8 mouse cellular contexts compared by ENCODE assay signal in genomic region chr9:55541681-55542365, GRCm38 (mm10). TPM values are rescaled to one million over a fixed set of nuclear protein-coding genes. Genes with fewer than 3 reads are reported as not detected.
A peak's percentile ranks its signal among the peaks of the same experiment; 100 is the strongest.
DNase-seq lines count a peak whose midpoint lies in the region; ATAC-seq and TF ChIP-seq lines count a peak whose summit lies in the region.

No protein-coding gene starts in this region.

- WGBS in lung, embryonic 14.5 days = under 1% methylated on average over 59 of the region's 59 CpGs
- 1% methylated on average over 59 of the region's 59 CpGs for WGBS in forebrain, embryonic 15.5 days
- under 1% methylated on average over 58 of the region's 59 CpGs for WGBS in intestine, embryonic 15.5 days
- under 1% methylated on average over 59 of the region's 59 CpGs for WGBS in lung, embryonic 16.5 days
- 1% methylated on average over 59 of the region's 59 CpGs for WGBS in stomach, embryonic 16.5 days

- no peak for TF ChIP-seq CTCF in lung, embryonic 14.5 days (IDR thresholded peaks at IDR 0.05; ENCODE audit: low read depth)

- DNase-seq in lung, embryonic 14.5 days = peak; percentile 47
- no peak for DNase-seq in lung, postnatal 14 days
- DNase-seq in adrenal gland, postnatal 25 days = no peak

- peaks cover 88% of the 10 kb centered on the region for H3K27me3 ChIP-seq in lung, embryonic 14.5 days (ENCODE audit: insufficient read depth, low read length)
- H3K27me3 ChIP-seq in forebrain, embryonic 15.5 days = peaks cover 78% of the 10 kb centered on the region
- H3K27me3 ChIP-seq in intestine, embryonic 15.5 days (replicated peaks) = peaks cover 66% of the 10 kb centered on the region
- H3K27me3 ChIP-seq in lung, embryonic 16.5 days (ENCODE audit: control insufficient read depth, insufficient read depth, low read depth, low read length) = peaks cover 87% of the 10 kb centered on the region
- H3K27me3 ChIP-seq in stomach, embryonic 16.5 days (ENCODE audit: control insufficient read depth, insufficient read depth, low read length) = peaks cover 33% of the 10 kb centered on the region

- peak overlapping the region; percentile 40 for H3K4me3 ChIP-seq in lung, embryonic 14.5 days (ENCODE audit: low read depth, low read length)
- H3K4me3 ChIP-seq in brown adipose tissue, adult 24 weeks (ENCODE audit: insufficient read depth, low read depth, low read length) = peak overlapping the region; percentile 39
- H3K4me3 ChIP-seq in forebrain, embryonic 15.5 days = peak overlapping the region; percentile 42
- peak overlapping the region; percentile 46 for H3K4me3 ChIP-seq in intestine, embryonic 15.5 days (replicated peaks)
- H3K4me3 ChIP-seq in lung, embryonic 16.5 days (ENCODE audit: low read length) = peak overlapping the region; percentile 54
- H3K4me3 ChIP-seq in stomach, embryonic 16.5 days (replicated peaks; ENCODE audit: low read length) = peak overlapping the region; percentile 55

- H3K9ac ChIP-seq in lung, embryonic 14.5 days = 0 out of 2 replicates have a peak overlapping the region, but pooled peaks have one; percentile 3
- H3K9ac ChIP-seq in forebrain, embryonic 15.5 days (replicated peaks) = no peak overlapping the region
- peak overlapping the region; percentile 48 for H3K9ac ChIP-seq in intestine, embryonic 15.5 days
- H3K9ac ChIP-seq in lung, embryonic 16.5 days (ENCODE audit: low read length) = no peak overlapping the region
- H3K9ac ChIP-seq in stomach, embryonic 16.5 days (ENCODE audit: low read length) = peak overlapping the region; percentile 73

- no peaks in the 10 kb centered on the region for H3K36me3 ChIP-seq in lung, embryonic 14.5 days (ENCODE audit: insufficient read depth)
- H3K36me3 ChIP-seq in forebrain, embryonic 15.5 days = no peaks in the 10 kb centered on the region
- no peaks in the 10 kb centered on the region for H3K36me3 ChIP-seq in intestine, embryonic 15.5 days
- H3K36me3 ChIP-seq in lung, embryonic 16.5 days (ENCODE audit: control insufficient read depth, insufficient read depth, low read length) = no peaks in the 10 kb centered on the region
- no peaks in the 10 kb centered on the region for H3K36me3 ChIP-seq in stomach, embryonic 16.5 days (ENCODE audit: control insufficient read depth, insufficient read depth, low read length)

- H3K27ac ChIP-seq in lung, embryonic 14.5 days (ENCODE audit: low read depth) = no peak overlapping the region
- no peak overlapping the region for H3K27ac ChIP-seq in brown adipose tissue, adult 24 weeks (replicated peaks; ENCODE audit: low read depth, low read length)
- H3K27ac ChIP-seq in forebrain, embryonic 15.5 days (replicated peaks) = no peak overlapping the region
- H3K27ac ChIP-seq in intestine, embryonic 15.5 days = no peak overlapping the region
- no peak overlapping the region for H3K27ac ChIP-seq in lung, embryonic 16.5 days (ENCODE audit: low read length)
- peak overlapping the region; percentile 13 for H3K27ac ChIP-seq in stomach, embryonic 16.5 days (ENCODE audit: low read length)

- no peak for ATAC-seq in lung, embryonic 14.5 days (ENCODE audit: insufficient read depth)
- ATAC-seq in forebrain, embryonic 15.5 days (replicated peaks) = no peak
- no peak for ATAC-seq in intestine, embryonic 15.5 days
- no peak for ATAC-seq in lung, embryonic 16.5 days (ENCODE audit: low read depth)
- no peak for ATAC-seq in stomach, embryonic 16.5 days (ENCODE audit: insufficient read depth, low FRiP score)

- no peaks in the 10 kb centered on the region for H3K9me3 ChIP-seq in lung, embryonic 14.5 days (ENCODE audit: low read depth, low read length)
- no peaks in the 10 kb centered on the region for H3K9me3 ChIP-seq in forebrain, embryonic 15.5 days
- no peaks in the 10 kb centered on the region for H3K9me3 ChIP-seq in intestine, embryonic 15.5 days
- H3K9me3 ChIP-seq in lung, embryonic 16.5 days (ENCODE audit: control insufficient read depth, low read length) = peaks cover 6% of the 10 kb centered on the region
- no peaks in the 10 kb centered on the region for H3K9me3 ChIP-seq in stomach, embryonic 16.5 days (replicated peaks; ENCODE audit: control insufficient read depth, low read length)

- H3K4me2 ChIP-seq in lung, embryonic 14.5 days = peak overlapping the region; percentile 79
- H3K4me2 ChIP-seq in forebrain, embryonic 15.5 days (replicated peaks) = peak overlapping the region; percentile 56
- H3K4me2 ChIP-seq in intestine, embryonic 15.5 days (replicated peaks) = peak overlapping the region; percentile 78
- H3K4me2 ChIP-seq in lung, embryonic 16.5 days (ENCODE audit: low read depth, low read length) = peak overlapping the region; percentile 86
- peak overlapping the region; percentile 77 for H3K4me2 ChIP-seq in stomach, embryonic 16.5 days (ENCODE audit: low read depth, low read length)

- H3K4me1 ChIP-seq in lung, embryonic 14.5 days (ENCODE audit: insufficient read depth) = peaks cover 8% of the 10 kb centered on the region; the same call in 1 of the 2 replicates
- H3K4me1 ChIP-seq in brown adipose tissue, adult 24 weeks (ENCODE audit: control insufficient read depth, insufficient read depth, insufficient read length, low read length) = peaks cover 15% of the 10 kb centered on the region
- peaks cover 62% of the 10 kb centered on the region for H3K4me1 ChIP-seq in forebrain, embryonic 15.5 days
- H3K4me1 ChIP-seq in intestine, embryonic 15.5 days (replicated peaks) = peaks cover 53% of the 10 kb centered on the region
- H3K4me1 ChIP-seq in lung, embryonic 16.5 days (replicated peaks; ENCODE audit: control insufficient read depth, insufficient read depth, low read length) = peaks cover 36% of the 10 kb centered on the region
- H3K4me1 ChIP-seq in stomach, embryonic 16.5 days (ENCODE audit: control insufficient read depth, insufficient read depth, low read length) = peaks cover 36% of the 10 kb centered on the region

RNA-seq across cellular contexts. Expression of gene Isl2, which starts 3.4 kb away (rescaled TPM):
- 0.12 TPM in 1 of 2 replicates, not detected in the other for polyA plus RNA-seq in lung, embryonic 14.5 days (2014; fragmentation: Nextera tagmentation; extraction: Ambion mirVana)
- polyA plus RNA-seq in brown adipose tissue, adult 24 weeks (2012; ENCODE audit: insufficient read depth, insufficient read length, missing spikeins) = not detected in 2 replicates
- polyA plus RNA-seq in forebrain, embryonic 15.5 days (2015; fragmentation: Nextera tagmentation; extraction: Ambion mirVana) = 0.11 and 0.33 TPM in 2 replicates
- 3.3 and 3.7 TPM in 2 replicates for polyA plus RNA-seq in intestine, embryonic 15.5 days (2015; fragmentation: Nextera tagmentation; extraction: Ambion mirVana)
- 0.31 TPM in 1 of 2 replicates, not detected in the other for polyA plus RNA-seq in lung, embryonic 16.5 days (2015; fragmentation: Nextera tagmentation; extraction: Ambion mirVana)
- polyA plus RNA-seq in stomach, embryonic 16.5 days (2015; fragmentation: Nextera tagmentation; extraction: Ambion mirVana) = 3.5 and 3.9 TPM in 2 replicates
- total RNA-seq in adrenal gland, postnatal 25 days (2021) = not detected in 2 replicates

RNA-seq across cellular contexts. Expression of gene Etfa, which starts 29.8 kb away (rescaled TPM):
- polyA plus RNA-seq in lung, embryonic 14.5 days (2014; fragmentation: Nextera tagmentation; extraction: Ambion mirVana) = 194 and 201 TPM in 2 replicates
- 1,767 and 2,276 TPM in 2 replicates for polyA plus RNA-seq in brown adipose tissue, adult 24 weeks (2012; ENCODE audit: insufficient read depth, insufficient read length, missing spikeins)
- polyA plus RNA-seq in forebrain, embryonic 15.5 days (2015; fragmentation: Nextera tagmentation; extraction: Ambion mirVana) = 96.2 and 97.4 TPM in 2 replicates
- polyA plus RNA-seq in intestine, embryonic 15.5 days (2015; fragmentation: Nextera tagmentation; extraction: Ambion mirVana) = 288 and 318 TPM in 2 replicates
- 216 and 219 TPM in 2 replicates for polyA plus RNA-seq in lung, embryonic 16.5 days (2015; fragmentation: Nextera tagmentation; extraction: Ambion mirVana)
- polyA plus RNA-seq in stomach, embryonic 16.5 days (2015; fragmentation: Nextera tagmentation; extraction: Ambion mirVana) = 247 and 265 TPM in 2 replicates
- 473 and 491 TPM in 2 replicates for total RNA-seq in adrenal gland, postnatal 25 days (2021)

Comparison
In these comparisons a context has a peak if more than half of its experiments do, and no peak if none do; other contexts are left out.
1. H3K9ac ChIP-seq: peak in lung, embryonic 14.5 days (single experiment), intestine, embryonic 15.5 days (single experiment) and stomach, embryonic 16.5 days (single experiment); none in forebrain, embryonic 15.5 days (single experiment) and lung, embryonic 16.5 days (single experiment).
2. Peak in every context shown above with its lines, with median percentiles within 50 percentile points of each other: H3K4me2 ChIP-seq and H3K4me3 ChIP-seq.